Mouse (Mus musculus): ENCODE measurements around the gene Scarf1. TPM values are rescaled to one million over a fixed set of nuclear protein-coding genes. Genes with fewer than 3 reads are reported as not detected.

Scarf1 gene
- polyA plus RNA-seq (2017; shearing (Covaris generic)): not detected

DNA sequence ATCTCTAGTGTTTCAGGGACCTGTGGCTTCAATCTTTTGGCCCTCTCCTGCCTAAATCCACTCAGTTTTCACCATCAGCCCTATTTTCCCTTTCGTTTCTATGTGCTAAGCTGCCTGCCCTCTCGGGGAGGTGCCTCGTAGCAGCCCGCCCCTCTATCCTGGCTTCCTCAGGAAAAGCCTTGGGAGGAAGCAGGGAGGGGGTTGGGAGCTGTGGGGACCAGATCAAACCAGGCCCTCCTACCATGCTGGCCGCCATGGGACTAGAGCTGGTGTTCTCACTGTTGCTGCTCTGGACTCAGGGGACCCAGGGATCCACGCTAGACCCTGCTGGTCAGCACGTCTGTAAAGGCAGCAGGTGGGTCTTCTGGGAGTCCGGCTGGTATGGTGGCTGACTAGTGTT, at the start of gene Scarf1:
Gene Scarf1, plus strand, starts transcription at position 205 of the 400 bp plus-strand sequence.

DNA sequence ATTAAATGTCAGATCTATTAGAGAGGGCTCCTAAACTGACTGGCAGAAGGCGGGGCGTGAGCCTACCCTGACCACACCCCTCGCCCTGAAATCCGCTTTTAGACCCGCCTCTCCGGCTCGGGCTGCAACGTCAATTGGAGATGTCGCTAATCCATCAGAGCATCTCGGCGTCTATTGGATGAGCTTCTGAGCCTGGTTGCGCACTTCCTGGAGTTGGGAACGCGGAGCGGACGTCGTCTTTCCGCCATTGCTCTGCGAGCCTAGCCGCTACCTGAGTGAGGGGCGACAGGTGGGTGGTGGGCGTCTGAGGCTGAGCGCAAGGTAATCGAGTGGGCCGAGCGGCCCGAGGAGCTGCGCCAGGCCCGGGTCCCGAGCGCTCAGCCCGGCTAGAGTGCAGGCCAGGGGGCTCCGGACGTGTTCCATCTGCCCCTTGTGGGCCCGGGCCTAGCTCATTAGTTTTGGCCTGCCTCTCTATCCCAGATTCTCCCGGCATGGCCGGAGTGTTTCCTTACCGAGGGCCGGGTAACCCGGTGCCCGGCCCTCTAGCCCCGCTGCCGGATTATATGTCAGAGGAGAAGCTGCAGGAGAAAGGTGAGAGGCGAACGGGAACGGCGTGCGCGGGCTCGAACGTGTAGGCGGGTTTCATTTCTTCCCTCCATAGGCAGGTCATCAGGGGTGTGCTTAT, 26.6 kb upstream of the Scarf1 start, which contains the start of gene Prpf8:
Gene Prpf8, plus strand, starts transcription at position 216 of the 685 bp plus-strand sequence.

DNA sequence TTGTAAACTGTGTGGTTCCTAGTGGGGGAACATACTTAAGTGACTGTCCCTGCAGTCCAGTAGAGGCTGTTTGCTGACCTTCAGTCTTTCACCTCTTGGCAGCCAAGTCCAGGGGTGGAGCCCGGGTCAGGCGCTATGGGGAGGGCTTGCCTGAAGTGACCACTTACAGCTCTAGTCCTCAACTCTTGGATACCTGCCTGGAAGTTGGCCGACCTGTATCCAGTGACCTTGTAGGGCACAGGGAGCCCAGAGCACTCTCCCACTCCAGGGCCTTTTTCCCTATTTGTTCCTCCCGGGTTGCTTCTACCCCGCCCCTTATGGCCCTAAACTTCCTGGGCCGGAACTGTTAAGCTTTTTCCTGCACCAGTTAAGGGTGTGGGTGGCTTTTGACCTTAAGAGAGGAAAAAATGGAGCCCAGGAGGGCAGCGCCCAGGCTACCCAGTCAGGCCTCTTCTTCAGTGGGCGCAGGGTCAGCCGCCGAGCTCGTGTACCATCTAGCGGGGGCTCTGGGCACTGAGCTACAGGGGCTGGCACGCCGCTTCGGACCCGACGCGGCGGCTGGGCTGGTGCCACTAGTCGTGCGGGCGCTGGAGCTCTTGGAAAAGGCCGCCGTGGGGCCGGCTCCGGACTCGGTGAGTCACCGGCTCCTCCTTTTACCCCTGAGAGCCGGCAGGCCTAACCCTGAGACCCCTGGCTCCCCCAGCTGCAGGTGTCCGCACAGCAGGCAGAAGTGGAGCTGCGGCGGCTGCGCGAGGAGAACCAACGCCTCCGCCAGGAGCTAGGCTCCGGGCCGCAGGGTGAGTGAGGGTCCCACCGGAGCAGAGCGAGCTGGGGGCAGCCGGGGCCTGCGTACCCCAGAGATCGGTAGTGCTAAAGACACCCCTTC, 3.4 kb upstream of the Scarf1 start, which contains the start of gene Rilp:
Gene Rilp, plus strand, starts transcription at position 354 of the 886 bp plus-strand sequence.

DNA sequence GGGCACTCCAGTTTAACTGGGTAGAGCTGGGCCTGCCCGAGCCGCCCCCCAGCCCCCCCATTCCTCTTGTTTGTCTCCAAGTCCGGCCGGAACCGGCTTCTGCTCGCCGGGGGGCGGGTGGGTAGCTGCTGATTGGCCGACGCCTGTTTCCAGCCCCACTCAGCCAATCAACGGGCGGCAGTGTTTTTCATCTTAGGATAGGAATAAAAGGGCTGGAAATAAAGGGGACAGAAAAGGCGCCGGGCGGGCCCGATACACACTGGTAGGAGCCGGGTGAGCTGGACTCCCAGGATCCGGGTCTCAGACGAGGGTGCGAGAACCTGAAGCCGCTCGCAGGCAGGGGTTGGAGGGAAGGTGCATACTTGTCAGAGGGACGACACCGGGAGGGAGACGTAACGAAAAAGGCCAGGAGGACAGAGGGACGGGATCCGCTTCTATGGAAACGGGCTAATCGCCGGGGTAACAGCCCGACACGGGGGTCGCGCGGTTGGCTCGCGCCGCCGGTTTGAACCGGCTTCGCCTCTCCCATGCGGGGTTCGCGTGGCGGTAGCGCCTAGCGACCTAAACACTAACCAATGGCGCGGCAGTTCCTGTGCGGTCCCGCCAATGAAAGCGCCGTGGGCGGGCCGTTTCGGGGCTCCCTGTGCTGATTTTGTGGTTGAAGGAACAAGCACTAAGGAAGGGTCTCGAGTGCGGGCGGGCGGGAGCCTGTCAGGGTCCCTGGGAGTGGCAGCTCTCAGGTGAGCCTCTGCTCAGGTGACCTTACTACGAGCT, 18.3 kb downstream of the Scarf1 start, which contains the start of gene Slc43a2:
Gene Slc43a2, plus strand, starts transcription at position 226 of the 774 bp plus-strand sequence.

Other genes with a start within 250 kb of the Scarf1 start
- gene Rpa1, start 165.2 kb upstream of the Scarf1 start, polyA plus RNA-seq (2017; shearing (Covaris generic)): 101 TPM
- 20.9 TPM for gene Smyd4, start 165.1 kb upstream of the Scarf1 start, polyA plus RNA-seq (2017; shearing (Covaris generic))
- 0.65 TPM for gene Serpinf1, start 90.8 kb upstream of the Scarf1 start, polyA plus RNA-seq (2017; shearing (Covaris generic))
- gene Serpinf2, start 73.9 kb upstream of the Scarf1 start, polyA plus RNA-seq (2017; shearing (Covaris generic)): not detected
- 9.1 TPM for gene Wdr81, start 58.8 kb upstream of the Scarf1 start, polyA plus RNA-seq (2017; shearing (Covaris generic))
- 2.9 TPM for gene Tlcd2, start 51.8 kb upstream of the Scarf1 start, polyA plus RNA-seq (2017; shearing (Covaris generic))
- 47.3 TPM for gene Prpf8, start 26.7 kb upstream of the Scarf1 start, polyA plus RNA-seq (2017; shearing (Covaris generic))
- gene Rilp, start 3.4 kb upstream of the Scarf1 start, polyA plus RNA-seq (2017; shearing (Covaris generic)): not detected
- 18.7 TPM for gene Slc43a2, start 18.2 kb downstream of the Scarf1 start, polyA plus RNA-seq (2017; shearing (Covaris generic))
- gene Pitpna, start 74.6 kb downstream of the Scarf1 start, polyA plus RNA-seq (2017; shearing (Covaris generic)): 297 TPM
- gene Inpp5k, start 117.4 kb downstream of the Scarf1 start, polyA plus RNA-seq (2017; shearing (Covaris generic)): 76.3 TPM
- 14.9 TPM for gene Myo1c, start 137.0 kb downstream of the Scarf1 start, polyA plus RNA-seq (2017; shearing (Covaris generic))
- gene Crk, start 165.7 kb downstream of the Scarf1 start, polyA plus RNA-seq (2017; shearing (Covaris generic)): 82.3 TPM
- 185 TPM for gene Ywhae, start 219.3 kb downstream of the Scarf1 start, polyA plus RNA-seq (2017; shearing (Covaris generic))

Data from effector memory CD4-positive, alpha-beta T cell, adult 5 months (primary cell).